Mouse (Mus musculus) cerebellum, adult 8-10 months (tissue): ENCODE results near the gene Slc45a1.
"Not testable (repeated sequence)": the region's sequence is repeated elsewhere in the genome, so short reads cannot be mapped to it uniquely, and the experiment has no call there.

Experiments
- DNase-seq: peaks from one replicate; pipeline ENCODE4 v3.0.0; 2022

The Slc45a1 gene

DNA sequence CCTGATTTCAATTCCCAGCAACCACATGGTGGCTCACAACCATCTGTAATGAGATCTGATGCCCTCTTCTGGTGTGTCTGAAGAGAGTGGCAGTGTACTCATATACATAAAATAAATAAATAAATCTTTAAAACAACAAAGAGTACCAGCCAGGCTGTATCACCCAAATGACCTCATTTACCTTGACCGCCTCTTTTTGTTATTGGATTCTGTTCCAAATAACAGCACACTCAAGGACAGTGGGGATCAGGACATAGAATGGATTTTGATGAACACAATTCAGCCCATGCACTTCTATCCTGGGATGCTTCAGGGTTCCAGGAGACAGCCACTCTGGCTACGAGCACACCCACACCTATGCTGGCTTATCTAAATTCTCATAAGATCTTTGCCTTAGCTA, 51.5 kb downstream of the Slc45a1 start:
- DNase-seq, result not testable (repeated sequence)

DNA sequence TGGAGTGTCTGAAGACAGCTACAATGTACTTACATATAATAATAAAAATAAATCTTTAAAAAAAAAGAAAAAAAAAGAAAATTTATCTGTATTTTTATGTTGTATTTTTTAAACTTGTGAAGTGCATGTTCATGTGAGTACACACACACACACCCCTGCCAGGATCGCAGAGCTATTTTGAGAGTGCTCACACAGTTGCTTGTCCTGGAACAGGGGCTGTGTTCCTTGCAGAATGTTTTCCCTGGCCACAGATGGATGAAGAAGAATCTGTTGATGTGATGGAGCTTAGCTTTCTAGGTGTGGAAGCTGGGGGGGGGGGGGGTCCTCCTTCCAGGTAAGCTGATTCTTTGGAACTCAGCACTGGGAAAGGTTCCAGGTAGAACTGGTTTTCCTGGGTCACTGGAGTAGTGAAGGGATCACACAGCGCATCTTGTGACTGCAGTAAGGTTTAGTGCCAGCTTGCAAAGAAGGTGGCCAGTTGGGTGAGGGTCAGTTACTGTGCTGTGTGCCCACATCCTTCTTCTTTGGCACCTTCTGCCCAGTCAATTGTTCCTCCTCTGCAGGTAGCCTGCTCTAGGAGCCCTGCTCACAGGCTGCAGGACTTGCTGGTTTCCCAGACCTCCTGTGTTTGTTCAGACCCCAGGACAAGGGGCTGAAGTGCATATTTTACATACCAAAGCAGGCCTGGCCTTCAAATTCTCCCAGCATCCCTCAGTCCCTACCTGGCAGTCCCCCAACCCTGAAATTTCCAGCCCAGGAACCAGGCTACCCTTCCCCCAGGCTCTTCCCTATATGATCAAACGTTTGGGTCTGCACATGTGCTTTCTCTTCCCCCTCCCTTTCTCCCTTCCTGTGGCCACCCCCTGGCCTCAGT, 52.6 kb downstream of the Slc45a1 start:
- no peak for DNase-seq

- no peak for DNase-seq
Measured at GRCm38 (mm10) chr4:150598686-150599085, 53.3 kb downstream of the Slc45a1 start.

DNA sequence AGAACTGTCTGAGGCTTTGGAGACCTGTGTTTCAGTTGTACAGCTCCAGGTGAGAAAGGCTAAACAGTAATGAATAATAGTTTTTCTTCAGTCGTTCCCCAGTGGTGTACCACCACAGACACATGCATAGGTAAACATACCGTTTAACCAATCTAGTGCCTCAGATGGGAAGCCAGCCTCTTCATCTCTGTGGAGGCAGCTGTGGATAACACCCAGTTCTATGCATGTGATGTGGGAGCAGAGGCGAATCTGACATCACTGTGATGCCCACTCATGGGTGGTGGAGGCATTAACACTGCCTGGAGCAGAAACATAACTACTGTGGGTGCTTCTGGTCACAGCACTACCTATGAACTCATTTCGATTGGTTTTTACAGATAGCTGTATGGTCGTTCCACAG, 56.0 kb downstream of the Slc45a1 start:
- no peak for DNase-seq

DNA sequence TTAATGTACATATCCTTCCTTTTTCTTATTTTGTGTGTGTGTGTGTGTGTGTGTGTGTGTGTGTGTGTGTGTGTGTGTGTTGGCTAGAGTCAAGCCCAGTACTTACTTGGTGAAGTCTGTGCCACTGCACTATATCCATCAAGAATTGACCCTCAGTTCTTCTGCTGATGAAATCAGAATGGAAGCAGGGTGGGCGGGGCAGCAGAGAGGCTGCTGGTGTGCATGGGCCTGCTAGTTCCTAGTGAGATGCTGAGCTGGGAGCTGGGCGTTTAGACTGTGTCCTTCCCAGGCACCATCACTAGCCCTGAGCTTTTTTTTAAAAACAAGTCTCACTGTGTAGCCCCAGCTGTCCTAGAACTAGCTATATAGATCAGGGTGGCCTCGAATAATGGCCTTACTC, 56.9 kb downstream of the Slc45a1 start:
- DNase-seq, result no peak

DNA sequence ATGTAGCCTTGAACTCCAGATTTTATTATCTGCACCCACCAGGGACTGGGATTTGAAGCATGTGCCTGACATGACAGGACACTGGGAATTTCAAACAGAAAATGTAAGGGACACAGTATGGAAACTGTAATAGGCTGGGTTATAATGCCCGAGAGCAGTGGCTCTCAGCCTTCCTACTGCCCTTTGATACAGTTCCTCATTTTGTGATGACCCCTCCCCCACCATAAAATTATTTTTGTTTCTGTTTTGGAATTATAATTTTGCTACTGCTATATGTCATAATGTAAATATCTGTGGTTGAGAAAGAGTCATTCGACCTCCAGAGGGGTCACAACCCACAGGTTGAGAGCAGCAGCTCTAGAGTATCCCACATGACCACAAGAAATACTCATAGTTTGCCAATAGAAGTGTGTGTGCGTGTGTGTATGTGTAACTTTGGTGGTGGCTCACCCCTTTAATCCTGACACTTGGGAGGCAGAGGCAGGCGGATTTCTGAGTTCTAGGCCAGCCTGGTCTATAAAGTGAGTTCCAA, 57.6 kb downstream of the Slc45a1 start:
- no peak for DNase-seq

DNA sequence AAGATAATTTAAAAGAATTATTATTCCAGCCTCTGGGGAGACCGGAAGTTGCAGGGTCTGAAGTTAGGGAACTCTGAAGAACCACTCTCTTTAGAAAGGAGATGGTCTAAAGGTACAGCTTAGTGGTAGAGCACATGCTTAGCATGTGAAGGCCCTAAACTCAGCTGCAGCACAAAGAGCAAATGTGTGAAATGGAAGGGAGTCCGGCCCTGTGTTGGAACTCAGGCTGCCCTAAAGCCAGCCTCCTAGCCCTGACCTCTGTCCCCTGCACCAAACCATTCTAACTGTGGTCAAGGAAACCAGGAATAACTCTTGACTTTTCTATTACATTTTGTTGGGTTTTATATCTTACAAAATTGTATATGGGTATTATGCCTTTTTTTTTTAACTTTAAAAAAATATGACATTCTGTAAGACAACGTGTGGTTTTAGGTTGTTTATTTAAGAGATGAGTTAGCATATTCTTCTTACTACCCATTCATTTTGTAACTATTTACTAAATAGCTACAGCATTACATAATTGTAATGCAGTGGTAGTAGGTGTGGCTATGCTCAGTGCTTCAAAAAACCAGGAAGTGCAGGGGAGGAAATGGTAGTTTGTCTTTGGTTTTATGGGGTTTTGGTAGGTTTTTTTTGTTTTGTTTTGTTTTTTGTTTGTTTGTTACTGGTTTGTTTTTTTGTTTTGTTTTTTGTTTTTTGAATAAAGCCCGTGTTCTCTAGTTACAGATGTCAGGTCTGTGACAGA, 58.3 kb downstream of the Slc45a1 start:
- no peak for DNase-seq

DNA sequence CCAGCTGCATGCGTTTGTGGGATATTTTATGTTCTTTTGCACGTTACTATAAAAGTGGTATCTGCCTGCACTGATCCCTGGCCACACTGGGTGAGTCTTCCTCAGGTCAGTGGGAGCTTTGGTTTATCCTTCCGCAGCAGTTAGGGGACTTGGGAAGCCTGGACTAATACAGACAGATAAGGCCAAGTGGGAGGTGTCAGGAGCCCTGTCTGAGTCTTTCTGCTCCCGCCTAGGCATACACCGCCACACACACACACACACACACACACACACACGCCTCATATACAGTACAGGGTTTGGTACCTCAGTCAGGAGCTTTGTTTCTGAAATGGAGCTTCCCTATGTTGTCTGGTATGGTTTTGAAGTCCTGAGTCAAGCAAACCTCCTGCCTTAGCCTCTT, 59.9 kb downstream of the Slc45a1 start:
- DNase-seq, result no peak

DNA sequence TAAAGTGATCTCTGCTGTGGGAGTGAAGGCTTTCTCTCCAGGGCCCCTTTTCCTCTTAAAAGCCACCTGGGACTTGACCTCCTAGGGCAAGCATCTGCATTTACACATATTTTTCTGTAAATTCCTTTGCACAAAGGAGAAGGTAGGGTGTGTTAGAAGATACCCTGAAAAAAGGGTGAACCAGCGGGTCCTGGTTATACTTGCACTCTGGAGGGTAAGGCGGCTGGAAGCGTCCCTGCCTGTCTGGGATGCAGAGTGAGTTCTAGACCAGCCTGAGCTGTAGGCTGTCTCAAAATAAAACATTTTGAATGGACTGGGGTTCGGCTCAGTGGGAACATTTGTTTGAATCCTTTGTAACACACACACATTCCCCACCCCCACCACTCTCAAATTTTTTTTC, 60.4 kb downstream of the Slc45a1 start:
- DNase-seq, result no peak

GRCm38 (mm10) chr4:150590621-150591282, 61.2 kb downstream of the Slc45a1 start:
- no peak for DNase-seq

DNA sequence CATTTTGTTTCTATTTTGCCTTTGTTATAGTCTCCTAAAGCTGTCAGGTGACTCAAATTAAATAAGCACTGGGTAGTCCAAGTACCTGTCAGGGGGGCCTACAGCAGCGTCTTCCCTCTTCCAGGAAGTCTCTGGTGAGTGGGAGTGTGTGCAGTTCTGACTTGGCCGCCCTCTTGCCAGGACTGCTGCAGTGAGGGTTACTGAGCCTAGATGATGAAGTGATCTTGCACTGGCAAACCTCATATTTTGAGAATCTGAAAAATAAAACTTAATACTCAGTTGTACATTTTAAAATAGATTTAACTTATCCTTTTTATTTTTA, 63.7 kb downstream of the Slc45a1 start:
- DNase-seq, result no peak

GRCm38 (mm10) chr4:150587597-150588299, 64.2 kb downstream of the Slc45a1 start:
- no peak for DNase-seq

GRCm38 (mm10) chr4:150586275-150586674, 65.7 kb downstream of the Slc45a1 start:
- DNase-seq, result no peak

GRCm38 (mm10) chr4:150585800-150586199, 66.2 kb downstream of the Slc45a1 start:
- DNase-seq, result no peak

GRCm38 (mm10) chr4:150583777-150584135, 68.2 kb downstream of the Slc45a1 start:
- DNase-seq, result no peak

DNA sequence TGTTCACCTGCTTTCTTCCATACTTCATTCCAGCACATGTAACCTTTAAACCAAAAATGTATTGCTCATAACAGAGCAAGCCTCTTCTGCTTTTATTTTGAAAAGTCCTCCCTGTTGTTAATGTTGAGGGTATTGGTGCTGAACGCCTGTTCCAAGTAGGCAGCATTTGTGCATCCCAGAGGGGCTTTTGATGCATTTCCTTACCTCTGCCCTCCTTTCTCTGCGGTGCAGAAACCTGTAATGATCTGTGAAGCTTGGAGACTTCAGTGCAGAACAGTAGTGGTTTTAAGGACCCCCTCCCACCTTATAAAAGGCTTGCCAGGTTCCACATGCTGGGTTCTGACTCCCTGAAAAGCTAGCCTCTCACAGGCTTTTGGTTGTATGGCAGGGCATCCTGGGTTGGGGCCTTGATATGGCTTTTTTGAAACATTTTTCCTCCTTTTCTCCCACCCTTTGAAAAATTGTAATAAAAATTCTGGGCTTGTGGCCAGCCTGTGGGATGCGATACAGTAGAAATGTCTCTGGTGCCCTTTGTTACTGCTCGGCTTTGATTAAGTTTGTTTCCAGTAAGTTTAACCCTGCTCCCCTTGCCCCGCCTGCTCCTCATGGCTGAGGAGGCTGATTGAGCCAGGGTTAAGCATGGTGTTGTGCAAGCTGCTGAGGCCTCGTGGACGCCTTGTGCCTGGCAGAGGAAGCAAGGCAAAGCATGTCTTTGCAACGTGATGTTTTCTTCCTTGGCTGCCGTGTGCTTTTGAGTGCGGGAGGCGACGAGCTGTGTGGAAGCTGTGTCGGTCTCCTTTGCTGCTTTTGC, 68.8 kb downstream of the Slc45a1 start:
- DNase-seq, result peak; percentile 48

- DNase-seq, result no peak
Measured at GRCm38 (mm10) chr4:150581931-150582723, 69.8 kb downstream of the Slc45a1 start.
